Mouse (Mus musculus) liver, embryonic 16.5 days (tissue): Measurements from ENCODE around the gene Pik3ca. TPM values are rescaled to one million over a fixed set of nuclear protein-coding genes. Genes with fewer than 3 reads are reported as not detected.

Source experiments
- ATAC-seq: fragments of 200-750 bp; cut with Nextera tagmentation; 2 replicates; pipeline ENCODE4 v1.8.0; 2017; ENCODE audit warnings: low read depth, mild to moderate bottlenecking, moderate number of reproducible peaks, moderate library complexity
- H3K27ac ChIP-seq: fragments of 300-500 bp; sonication (generic); 2 replicates; pipeline ENCODE4 v1.5.1; 2014; ENCODE audit warnings: mild to moderate bottlenecking, low read length
- H3K27me3 ChIP-seq: fragments of 300-500 bp; sonication (generic); 2 replicates; pipeline ENCODE4 v1.6.1; 2014; ENCODE audit warnings: low read depth, low read length, mixed read lengths; ENCODE audit not compliant: control insufficient read depth, insufficient read depth
- H3K36me3 ChIP-seq: fragments of 300-500 bp; sonication (generic); 2 replicates; pipeline ENCODE4 v1.6.1; 2014; ENCODE audit warnings: mild to moderate bottlenecking; ENCODE audit not compliant: control insufficient read depth, insufficient read depth
- H3K4me1 ChIP-seq: fragments of 300-500 bp; sonication (generic); 2 replicates; pipeline ENCODE4 v1.6.1; 2014; ENCODE audit warnings: low read depth, low read length, mixed read lengths; ENCODE audit not compliant: control insufficient read depth
- H3K4me2 ChIP-seq: fragments of 300-500 bp; sonication (generic); 2 replicates; pipeline ENCODE4 v1.6.1; 2014; ENCODE audit warnings: low read depth, low read length, mixed read lengths
- H3K4me3 ChIP-seq: fragments of 300-500 bp; sonication (generic); 2 replicates; pipeline ENCODE4 v1.5.1; 2014; ENCODE audit warnings: low read depth, mild to moderate bottlenecking, low read length
- H3K9ac ChIP-seq: fragments of 300-500 bp; sonication (generic); 2 replicates; pipeline ENCODE4 v1.6.1; 2014; ENCODE audit warnings: low read depth, low read length
- H3K9me3 ChIP-seq: fragments of 300-500 bp; sonication (generic); replicated peaks from 2 replicates; pipeline ENCODE4 v1.6.1; 2016; ENCODE audit warnings: low read length; ENCODE audit not compliant: control insufficient read depth
- WGBS: fragments of 180-500 bp; shearing (Covaris S2); extraction: QIAGEN DNeasy Blood & Tissue Kit; methylation state at CpG from one replicate; pipeline ENCODE4 v1.1.7; 2014; ENCODE audit not compliant: insufficient replicate concordance; 5-methylcytosine and 5-hydroxymethylcytosine counted together
- polyA plus RNA-seq: library from polyadenylated mRNA; unstranded; fragments of >200 nt; fragmentation: Nextera tagmentation; extraction: Ambion mirVana; gene quantifications from 2 replicates; pipeline ENCODE4 v1.2.1, GENCODE M21; 2015

The Pik3ca gene
- polyA plus RNA-seq, 1 experiment from 2014 or later: 2.9 TPM

- no peaks in the 10 kb centered on the region for H3K9me3 ChIP-seq
- ATAC-seq: no peak
- no peak overlapping the region for H3K4me3 ChIP-seq
- H3K27me3 ChIP-seq: no peaks in the 10 kb centered on the region
- 46% methylated on average over 7 of the region's 7 CpGs for whole genome bisulfite sequencing
- no peak overlapping the region for H3K9ac ChIP-seq
- H3K36me3 ChIP-seq: no peaks in the 10 kb centered on the region
- no peak overlapping the region for H3K27ac ChIP-seq
- H3K4me1 ChIP-seq: no peaks in the 10 kb centered on the region
- H3K4me2 ChIP-seq: no peak overlapping the region
These were observed 25.5 kb upstream of the Pik3ca start for GRCm38 (mm10) chr3:32371957-32372356.

- Histone ChIP-seq H3K27ac (no peak overlapping the region), H3K9me3 (no peaks in the 10 kb centered on the region), H3K27me3 (no peaks in the 10 kb centered on the region), H3K4me1 (no peaks in the 10 kb centered on the region), H3K9ac (no peak overlapping the region), H3K4me3 (no peak overlapping the region), H3K36me3 (no peaks in the 10 kb centered on the region), H3K4me2 (no peak overlapping the region)
- 81% methylated on average over 8 of the region's 8 CpGs for WGBS
- ATAC-seq: no peak
These were observed 25.0 kb upstream of the Pik3ca start for GRCm38 (mm10) chr3:32372470-32372869.

- H3K4me1 ChIP-seq: no peaks in the 10 kb centered on the region
- ATAC-seq: no peak
- no peaks in the 10 kb centered on the region for H3K27me3 ChIP-seq
- WGBS: 69% methylated on average over 6 of the region's 6 CpGs
- no peaks in the 10 kb centered on the region for H3K9me3 ChIP-seq
- H3K27ac ChIP-seq: no peak overlapping the region
- no peaks in the 10 kb centered on the region for H3K36me3 ChIP-seq
- no peak overlapping the region for H3K9ac ChIP-seq
- no peak overlapping the region for H3K4me3 ChIP-seq
- no peak overlapping the region for H3K4me2 ChIP-seq
These were observed 24.2 kb upstream of the Pik3ca start for GRCm38 (mm10) chr3:32373236-32373635.

- no peaks in the 10 kb centered on the region for H3K27me3 ChIP-seq
- no peak overlapping the region for H3K4me2 ChIP-seq
- no peak overlapping the region for H3K9ac ChIP-seq
- no peaks in the 10 kb centered on the region for H3K9me3 ChIP-seq
- H3K4me1 ChIP-seq: peaks cover 4% of the 10 kb centered on the region; the same call in 1 of the 2 replicates
- no peak for ATAC-seq
- no peak overlapping the region for H3K27ac ChIP-seq
- H3K36me3 ChIP-seq: no peaks in the 10 kb centered on the region
- 28% methylated on average over 2 of the region's 2 CpGs for WGBS
- H3K4me3 ChIP-seq: no peak overlapping the region
These were observed 17.6 kb upstream of the Pik3ca start for GRCm38 (mm10) chr3:32379891-32380290.

GRCm38 (mm10) chr3:32381556-32381955, 15.9 kb upstream of the Pik3ca start:
- ATAC-seq: 0 out of 2 replicates have a peak, but pooled peaks have one; percentile 35

GRCm38 (mm10) chr3:32392841-32393240, 4.6 kb upstream of the Pik3ca start:
- ATAC-seq: no peak
- Histone ChIP-seq H3K9me3 (no peaks in the 10 kb centered on the region), H3K4me3 (no peak overlapping the region), H3K4me2 (no peak overlapping the region), H3K27ac (no peak overlapping the region), H3K4me1 (no peaks in the 10 kb centered on the region; the same call in 1 of the 2 replicates), H3K27me3 (no peaks in the 10 kb centered on the region), H3K9ac (no peak overlapping the region), H3K36me3 (no peaks in the 10 kb centered on the region)
- 71% methylated on average over 4 of the region's 4 CpGs for WGBS

More at GRCm38 (mm10) chr3:32381556-32381955, 15.9 kb upstream of the Pik3ca start:
- H3K27me3 ChIP-seq: no peaks in the 10 kb centered on the region
- H3K4me1 ChIP-seq: peaks cover 4% of the 10 kb centered on the region; the same call in 1 of the 2 replicates
- no peak overlapping the region for H3K27ac ChIP-seq
- H3K4me2 ChIP-seq: no peak overlapping the region
- no peaks in the 10 kb centered on the region for H3K36me3 ChIP-seq
- no peaks in the 10 kb centered on the region for H3K9me3 ChIP-seq
- 32% methylated on average over 3 of the region's 3 CpGs for WGBS
- no peak overlapping the region for H3K4me3 ChIP-seq
- no peak overlapping the region for H3K9ac ChIP-seq

- Histone ChIP-seq H3K36me3 (no peaks in the 10 kb centered on the region), H3K4me2 (no peak overlapping the region), H3K27ac (peak overlapping the region; percentile 52), H3K4me1 (peaks cover 5% of the 10 kb centered on the region), H3K9me3 (no peaks in the 10 kb centered on the region), H3K27me3 (no peaks in the 10 kb centered on the region), H3K9ac (no peak overlapping the region), H3K4me3 (no peak overlapping the region)
- 73% methylated on average over 8 of the region's 8 CpGs for WGBS
- ATAC-seq: no peak
These were observed 3.5 kb upstream of the Pik3ca start for GRCm38 (mm10) chr3:32393986-32394385.

GRCm38 (mm10) chr3:32395771-32396551, 1.5 kb upstream of the Pik3ca start:
- Histone ChIP-seq H3K9me3 (no peaks in the 10 kb centered on the region), H3K27me3 (no peaks in the 10 kb centered on the region), H3K4me1 (peaks cover 18% of the 10 kb centered on the region), H3K4me3 (peak overlapping the region; percentile 89), H3K36me3 (no peaks in the 10 kb centered on the region), H3K4me2 (peak overlapping the region; percentile 90), H3K27ac (peak overlapping the region; percentile 98), H3K9ac (peak overlapping the region; percentile 76)
- 13% methylated on average over 23 of the region's 24 CpGs for WGBS
- no peak for ATAC-seq

GRCm38 (mm10) chr3:32396794-32397460, 544 bp upstream of the Pik3ca start:
- Histone ChIP-seq H3K36me3 (no peaks in the 10 kb centered on the region), H3K4me1 (peaks cover 18% of the 10 kb centered on the region), H3K27ac (peak overlapping the region; percentile 98), H3K4me2 (peak overlapping the region; percentile 90), H3K9me3 (no peaks in the 10 kb centered on the region), H3K9ac (peak overlapping the region; percentile 93), H3K27me3 (no peaks in the 10 kb centered on the region), H3K4me3 (peak overlapping the region; percentile 89)
- WGBS: 0% methylated on average over 56 of the region's 77 CpGs
- ATAC-seq: peak; percentile 96
